Mouse (Mus musculus) adrenal gland, postnatal 14 days (tissue): Measurements from ENCODE around the gene Faiml. TPM values are rescaled to one million over a fixed set of nuclear protein-coding genes. Genes with fewer than 3 reads are reported as not detected.

ENCODE experiments used
- total RNA-seq: library from RNA; stranded (reverse); gene quantifications from 2 replicates; pipeline ENCODE4 v1.2.3, GENCODE M21; 2021

Faiml gene
- total RNA-seq, 1 experiment from 2014 or later: not detected

Other genes starting within 250 kb of the Faiml start
- not detected in 2 replicates for gene Gm1123, start 201.5 kb downstream of the Faiml start, total RNA-seq
- 12.1 and 12.2 TPM in 2 replicates for gene Pik3cb, start 96.6 kb downstream of the Faiml start, total RNA-seq
- gene Cep70, start 6.1 kb upstream of the Faiml start, total RNA-seq: 8.4 and 9.9 TPM in 2 replicates
- 0.44 and 0.71 TPM in 2 replicates for gene Esyt3, start 121.3 kb upstream of the Faiml start, total RNA-seq
- gene Mras, start 200.1 kb upstream of the Faiml start, total RNA-seq: 39.2 and 40.7 TPM in 2 replicates
- gene Nme9, start 214.2 kb upstream of the Faiml start, total RNA-seq: not detected in 2 replicates